Mouse (Mus musculus) monocyte, adult 5-6 weeks (primary cell): ENCODE data around the gene Hnrnpa2b1. TPM values are rescaled to one million over a fixed set of nuclear protein-coding genes. Genes with fewer than 3 reads are reported as not detected.
"Not testable (repeated sequence)": the region's sequence is repeated elsewhere in the genome, so short reads cannot be mapped to it uniquely, and the experiment has no call there.

Experiments used
- ATAC-seq: fragments of 153-309, 156-312 bp; replicated peaks from 2 replicates; pipeline ENCODE4 v1.8.0; 2017; ENCODE audit warnings: mild to moderate bottlenecking; ENCODE audit not compliant: low TSS enrichment, insufficient number of reproducible peaks, severe bottlenecking, poor library complexity, low FRiP score
- total RNA-seq: library from RNA; stranded (forward); fragments of 200-1000, 200-491, 200-594 nt; gene quantifications from 3 replicates; pipeline ENCODE4 v1.2.3, GENCODE M21; 2017

Hnrnpa2b1 gene
- 1,501 to 2,313 TPM (median 1,630 TPM) in 3 replicates for total RNA-seq

- ATAC-seq: peak; percentile 91
Observed at GRCm38 (mm10) chr6:51469715-51470310, at the start of gene Hnrnpa2b1. Gene Hnrnpa2b1, minus strand, starts transcription at chr6:51469894.

GRCm38 (mm10) chr6:51514860-51515259 lies 45.2 kb upstream of the Hnrnpa2b1 start:
- ATAC-seq: no peak

- ATAC-seq: no peak
Observed at GRCm38 (mm10) chr6:51513745-51514144, 44.1 kb upstream of the Hnrnpa2b1 start.

GRCm38 (mm10) chr6:51510946-51511345 lies 41.3 kb upstream of the Hnrnpa2b1 start:
- no peak for ATAC-seq

- ATAC-seq: peak; percentile 64; the same call in 1 of the 2 replicates
Observed at GRCm38 (mm10) chr6:51510094-51510493, 40.4 kb upstream of the Hnrnpa2b1 start.

- peak; percentile 94 for ATAC-seq
Observed at GRCm38 (mm10) chr6:51508750-51509648, 39.3 kb upstream of the Hnrnpa2b1 start.

GRCm38 (mm10) chr6:51507556-51507955 lies 37.9 kb upstream of the Hnrnpa2b1 start:
- ATAC-seq: no peak

GRCm38 (mm10) chr6:51505671-51506070 lies 36.0 kb upstream of the Hnrnpa2b1 start:
- ATAC-seq: no peak

GRCm38 (mm10) chr6:51497321-51498111 lies 27.8 kb upstream of the Hnrnpa2b1 start:
- no peak for ATAC-seq

- no peak for ATAC-seq
Observed at GRCm38 (mm10) chr6:51489787-51490186, 20.1 kb upstream of the Hnrnpa2b1 start.

GRCm38 (mm10) chr6:51486731-51487130 lies 17.0 kb upstream of the Hnrnpa2b1 start:
- no peak for ATAC-seq

- no peak for ATAC-seq
Observed at GRCm38 (mm10) chr6:51486076-51486710, 16.5 kb upstream of the Hnrnpa2b1 start.

GRCm38 (mm10) chr6:51485646-51486045 lies 16.0 kb upstream of the Hnrnpa2b1 start:
- ATAC-seq: no peak

GRCm38 (mm10) chr6:51484556-51484955 lies 14.9 kb upstream of the Hnrnpa2b1 start:
- not testable (repeated sequence) for ATAC-seq

GRCm38 (mm10) chr6:51483861-51484260 lies 14.2 kb upstream of the Hnrnpa2b1 start:
- no peak for ATAC-seq

GRCm38 (mm10) chr6:51481548-51481947 lies 11.9 kb upstream of the Hnrnpa2b1 start:
- no peak for ATAC-seq

GRCm38 (mm10) chr6:51479136-51479731 lies 9.5 kb upstream of the Hnrnpa2b1 start:
- ATAC-seq: no peak

GRCm38 (mm10) chr6:51472213-51472612 lies 2.5 kb upstream of the Hnrnpa2b1 start:
- ATAC-seq: no peak
